Mouse (Mus musculus): ENCODE measurements around the gene Cct5. TPM values are rescaled to one million over a fixed set of nuclear protein-coding genes. Genes with fewer than 3 reads are reported as not detected.

Cct5 gene
- polyA plus RNA-seq, 1 experiment from 2014 or later = 362 TPM

DNA sequence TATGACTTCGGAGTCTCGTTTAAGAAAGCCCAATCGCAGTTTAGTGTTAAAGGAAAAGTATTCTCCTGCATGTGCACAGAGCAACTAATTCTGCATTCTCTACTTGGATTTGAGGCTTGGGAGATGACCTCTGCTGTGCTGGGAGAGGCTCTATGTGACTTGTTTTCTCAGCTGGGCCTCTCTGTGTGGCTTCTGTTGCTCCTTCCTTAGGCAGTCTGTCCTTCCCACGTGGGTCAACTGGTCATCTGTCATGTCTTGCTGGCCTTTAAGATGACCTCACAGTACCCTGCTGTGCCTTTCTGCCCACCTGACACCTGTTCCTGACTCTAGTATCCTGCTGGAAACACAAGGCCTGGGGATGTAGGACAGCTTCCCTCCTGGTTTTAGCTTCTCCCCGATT lies 25.5 kb downstream of the Cct5 start:
- no peaks in the 10 kb centered on the region for H3K27me3 ChIP-seq (replicated peaks)
- H3K4me2 ChIP-seq = no peak overlapping the region
- ATAC-seq (ENCODE audit: extremely low read depth, insufficient number of reproducible peaks, low FRiP score, low TSS enrichment) = no peak
- no peaks in the 10 kb centered on the region for H3K36me3 ChIP-seq
- no peak overlapping the region for H3K9ac ChIP-seq
- H3K9me3 ChIP-seq = no peaks in the 10 kb centered on the region
- WGBS = 67% methylated on average over 5 of the region's 5 CpGs
- no peak overlapping the region for H3K27ac ChIP-seq (replicated peaks)
- H3K4me1 ChIP-seq = no peaks in the 10 kb centered on the region
- no peak overlapping the region for H3K4me3 ChIP-seq

DNA sequence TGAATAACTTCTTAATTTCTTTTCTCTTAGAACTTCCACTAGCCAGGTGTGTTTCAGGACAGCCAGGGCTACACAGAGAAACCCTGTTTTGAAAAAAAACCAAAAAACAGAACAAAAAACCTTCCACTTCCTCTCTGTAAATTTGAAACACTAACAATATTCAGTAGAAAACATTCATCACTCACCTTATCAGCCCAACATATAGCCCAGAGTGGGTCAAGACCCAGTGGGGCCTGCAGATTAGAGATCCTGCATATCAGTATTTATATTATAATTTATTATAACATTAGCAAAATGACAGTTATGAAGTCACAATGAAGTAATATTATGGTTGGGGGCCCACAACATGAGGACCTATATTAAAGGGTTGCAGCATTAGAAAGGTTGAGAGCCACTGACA lies 27.9 kb downstream of the Cct5 start:
- no peak overlapping the region for H3K4me2 ChIP-seq
- no peak for ATAC-seq (ENCODE audit: extremely low read depth, insufficient number of reproducible peaks, low FRiP score, low TSS enrichment)
- no peak overlapping the region for H3K9ac ChIP-seq
- H3K27ac ChIP-seq (replicated peaks) = no peak overlapping the region
- H3K4me1 ChIP-seq = peaks cover 12% of the 10 kb centered on the region
- H3K4me3 ChIP-seq = no peak overlapping the region
- no peaks in the 10 kb centered on the region for H3K9me3 ChIP-seq
- H3K27me3 ChIP-seq (replicated peaks) = no peaks in the 10 kb centered on the region
- H3K36me3 ChIP-seq = no peaks in the 10 kb centered on the region

GRCm38 (mm10) chr15:31573287-31573686 lies 28.3 kb downstream of the Cct5 start:
- no peak for ATAC-seq (ENCODE audit: extremely low read depth, insufficient number of reproducible peaks, low FRiP score, low TSS enrichment)
- WGBS = 49% methylated on average over 4 of the region's 4 CpGs
- Histone ChIP-seq H3K27me3 (replicated peaks) (no peaks in the 10 kb centered on the region), H3K9me3 (no peaks in the 10 kb centered on the region), H3K4me2 (no peak overlapping the region), H3K9ac (no peak overlapping the region), H3K27ac (replicated peaks) (no peak overlapping the region), H3K4me1 (peaks cover 16% of the 10 kb centered on the region), H3K4me3 (no peak overlapping the region), H3K36me3 (no peaks in the 10 kb centered on the region)

DNA sequence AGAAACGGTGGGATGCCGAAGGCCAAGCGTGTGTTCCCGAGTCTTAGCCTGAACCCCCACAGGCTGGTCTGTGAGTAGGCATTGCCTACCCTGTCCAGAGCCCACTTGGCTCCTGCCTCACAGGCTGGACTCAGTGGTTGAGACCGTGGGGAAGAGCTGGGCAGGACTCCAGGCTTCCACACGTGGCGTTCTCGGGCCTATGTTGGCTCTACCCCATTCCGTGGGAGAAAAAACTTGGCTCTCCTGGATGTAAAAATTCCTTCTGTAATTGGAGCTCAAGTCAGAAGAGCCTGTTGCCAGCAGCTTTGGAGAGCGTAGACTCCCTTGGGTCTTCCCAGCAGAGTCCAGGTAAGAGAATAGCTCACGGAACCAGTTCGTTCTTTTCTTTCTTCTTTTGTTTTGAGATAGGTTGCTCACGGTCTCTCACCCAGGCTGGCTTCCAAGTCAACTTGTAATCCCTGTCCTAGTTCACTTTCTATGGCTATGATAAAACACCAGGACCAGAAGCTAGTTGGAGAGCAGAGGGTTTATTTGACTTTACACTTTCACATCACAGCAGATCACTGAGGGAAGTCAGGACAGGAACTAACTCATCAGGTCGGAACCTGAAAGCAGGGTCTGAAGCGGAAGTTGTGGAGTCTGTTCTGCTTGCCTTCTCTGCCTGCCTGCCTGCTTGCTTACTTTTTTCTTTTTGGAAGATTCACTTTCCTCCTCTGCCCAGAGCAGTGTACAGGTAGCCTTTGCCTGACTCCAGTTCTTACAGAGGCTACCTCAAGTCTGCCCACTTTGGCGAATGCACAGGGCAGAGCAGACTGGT lies 29.5 kb downstream of the Cct5 start:
- no peaks in the 10 kb centered on the region for H3K9me3 ChIP-seq
- H3K36me3 ChIP-seq = no peaks in the 10 kb centered on the region
- no peak overlapping the region for H3K27ac ChIP-seq (replicated peaks)
- H3K4me1 ChIP-seq = peaks cover 21% of the 10 kb centered on the region
- 77% methylated on average over 16 of the region's 16 CpGs for WGBS
- H3K9ac ChIP-seq = no peak overlapping the region
- H3K27me3 ChIP-seq (replicated peaks) = no peaks in the 10 kb centered on the region
- no peak overlapping the region for H3K4me2 ChIP-seq
- ATAC-seq (ENCODE audit: extremely low read depth, insufficient number of reproducible peaks, low FRiP score, low TSS enrichment) = no peak
- H3K4me3 ChIP-seq = no peak overlapping the region

- Histone ChIP-seq H3K36me3 (no peaks in the 10 kb centered on the region), H3K4me3 (no peak overlapping the region), H3K9ac (no peak overlapping the region), H3K27me3 (replicated peaks) (no peaks in the 10 kb centered on the region), H3K4me2 (no peak overlapping the region), H3K4me1 (peaks cover 21% of the 10 kb centered on the region), H3K9me3 (no peaks in the 10 kb centered on the region), H3K27ac (replicated peaks) (no peak overlapping the region)
- WGBS = 80% methylated on average over 8 of the region's 8 CpGs
- no peak for ATAC-seq (ENCODE audit: extremely low read depth, insufficient number of reproducible peaks, low FRiP score, low TSS enrichment)
Observed at GRCm38 (mm10) chr15:31570959-31571358, 30.6 kb downstream of the Cct5 start.

DNA sequence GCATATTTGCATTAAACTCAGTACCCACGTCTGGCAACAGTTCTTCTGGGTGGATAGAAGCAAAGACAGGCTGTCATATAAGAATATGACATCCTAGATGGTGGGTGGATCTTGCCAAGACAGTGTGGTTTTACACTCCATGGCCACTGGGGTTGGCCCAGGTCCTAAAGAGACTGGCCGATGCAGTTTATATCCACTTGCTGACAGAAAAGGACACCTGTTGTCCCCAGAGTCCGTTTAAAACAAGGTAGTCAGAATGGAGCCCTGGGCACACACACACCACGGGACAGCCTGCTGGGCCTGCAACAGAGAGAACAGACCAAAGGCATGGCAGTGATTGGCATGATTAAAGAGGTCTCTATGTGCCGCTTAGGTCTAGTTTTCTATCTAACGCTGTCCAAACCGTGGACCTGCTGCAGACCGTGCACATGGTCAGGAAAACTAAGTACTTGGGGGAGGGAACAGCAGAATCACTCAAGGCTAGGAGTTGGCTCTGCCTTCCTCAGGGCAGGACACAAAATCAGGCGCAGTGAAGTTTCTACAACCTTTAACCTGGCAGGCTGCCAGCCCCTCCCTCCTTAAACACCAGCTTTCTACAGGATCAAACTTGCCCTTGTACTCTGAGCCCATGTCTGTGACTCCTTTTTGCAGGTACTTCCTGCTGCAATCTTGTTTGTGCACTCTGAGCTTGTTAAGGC lies 32.1 kb downstream of the Cct5 start:
- no peaks in the 10 kb centered on the region for H3K36me3 ChIP-seq
- H3K4me3 ChIP-seq = no peak overlapping the region
- no peak overlapping the region for H3K9ac ChIP-seq
- H3K9me3 ChIP-seq = no peaks in the 10 kb centered on the region
- H3K4me1 ChIP-seq = peaks cover 25% of the 10 kb centered on the region
- H3K27me3 ChIP-seq (replicated peaks) = no peaks in the 10 kb centered on the region
- ATAC-seq (ENCODE audit: extremely low read depth, insufficient number of reproducible peaks, low FRiP score, low TSS enrichment) = no peak
- 50% methylated on average over 9 of the region's 9 CpGs for WGBS
- no peak overlapping the region for H3K27ac ChIP-seq (replicated peaks)
- H3K4me2 ChIP-seq = peak overlapping the region; percentile 61

GRCm38 (mm10) chr15:31568581-31568996 lies 33.0 kb downstream of the Cct5 start:
- no peaks in the 10 kb centered on the region for H3K36me3 ChIP-seq
- H3K27me3 ChIP-seq (replicated peaks) = no peaks in the 10 kb centered on the region
- H3K9ac ChIP-seq = peak overlapping the region; percentile 56
- ATAC-seq (ENCODE audit: extremely low read depth, insufficient number of reproducible peaks, low FRiP score, low TSS enrichment) = peak; percentile 52; the same call in 1 of the 2 replicates
- H3K4me2 ChIP-seq = peak overlapping the region; percentile 61
- peak overlapping the region; percentile 40 for H3K4me3 ChIP-seq
- peak overlapping the region; percentile 67 for H3K27ac ChIP-seq (replicated peaks)
- H3K4me1 ChIP-seq = peaks cover 32% of the 10 kb centered on the region
- H3K9me3 ChIP-seq = no peaks in the 10 kb centered on the region
- WGBS = 5% methylated on average over 12 of the region's 12 CpGs

DNA sequence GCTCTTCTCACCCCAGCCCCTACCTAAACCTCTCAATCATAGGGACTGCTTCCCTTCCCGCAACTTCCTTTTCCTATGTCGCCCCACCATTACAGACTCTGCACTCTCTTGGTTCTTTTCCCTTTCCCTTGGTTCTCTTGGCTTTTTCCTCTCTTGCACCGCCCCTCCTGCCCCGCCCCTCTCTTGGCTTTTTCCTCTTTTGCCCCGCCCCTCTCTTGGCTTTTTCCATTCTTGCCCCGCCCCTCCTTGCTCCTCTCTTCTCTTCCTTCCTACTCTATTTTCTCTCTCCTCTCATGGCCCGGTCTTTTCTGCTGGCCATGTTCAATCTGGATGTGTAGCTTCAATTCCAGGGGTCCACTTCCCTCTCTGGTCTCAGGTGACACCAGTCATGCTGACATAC lies 34.2 kb downstream of the Cct5 start:
- Histone ChIP-seq H3K36me3 (no peaks in the 10 kb centered on the region), H3K4me3 (no peak overlapping the region), H3K27me3 (replicated peaks) (no peaks in the 10 kb centered on the region), H3K9ac (no peak overlapping the region), H3K9me3 (no peaks in the 10 kb centered on the region), H3K27ac (replicated peaks) (no peak overlapping the region), H3K4me2 (no peak overlapping the region), H3K4me1 (peaks cover 39% of the 10 kb centered on the region)
- no peak for ATAC-seq (ENCODE audit: extremely low read depth, insufficient number of reproducible peaks, low FRiP score, low TSS enrichment)
- 60% methylated on average over 7 of the region's 7 CpGs for WGBS

- Histone ChIP-seq H3K4me2 (no peak overlapping the region), H3K9me3 (no peaks in the 10 kb centered on the region), H3K4me3 (no peak overlapping the region), H3K27ac (replicated peaks) (no peak overlapping the region), H3K9ac (no peak overlapping the region), H3K36me3 (no peaks in the 10 kb centered on the region), H3K27me3 (replicated peaks) (no peaks in the 10 kb centered on the region), H3K4me1 (peaks cover 39% of the 10 kb centered on the region)
- WGBS = 63% methylated on average over 1 of the region's 1 CpGs
- ATAC-seq (ENCODE audit: extremely low read depth, insufficient number of reproducible peaks, low FRiP score, low TSS enrichment) = no peak
Observed at GRCm38 (mm10) chr15:31565786-31566185, 35.8 kb downstream of the Cct5 start.

DNA sequence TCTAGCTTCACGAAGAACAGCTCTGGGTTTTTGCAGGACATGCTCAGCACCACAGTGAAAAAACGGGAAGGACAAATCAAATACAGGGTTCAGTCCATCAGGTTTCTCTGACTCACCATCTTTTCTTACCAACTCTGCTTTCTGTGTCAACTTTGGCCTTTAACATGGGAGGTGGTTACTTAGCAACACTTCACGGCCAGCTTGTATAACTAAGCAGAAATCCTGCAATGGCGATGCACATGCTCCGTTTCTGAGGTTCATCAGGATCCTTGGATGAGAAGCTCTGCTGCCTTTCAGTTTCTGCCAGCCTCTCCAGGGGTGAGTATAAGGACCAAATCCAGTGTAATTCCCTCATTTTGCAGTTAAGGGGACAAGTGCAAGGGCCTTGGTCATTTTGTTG lies 36.4 kb downstream of the Cct5 start, which contains the start of gene Cmbl:
Cmbl (plus strand) TSS at position 206 of the 400 bp plus-strand sequence.
- WGBS = 70% methylated on average over 5 of the region's 5 CpGs
- Histone ChIP-seq H3K9ac (no peak within 1 kb of the TSS), H3K27me3 (replicated peaks) (no peaks in the 10 kb centered on the region), H3K4me2 (peak within 1 kb of the TSS; percentile 56; the same call in 1 of the 2 replicates), H3K27ac (replicated peaks) (no peak within 1 kb of the TSS), H3K36me3 (no peaks in the 10 kb centered on the region), H3K9me3 (no peaks in the 10 kb centered on the region), H3K4me1 (peaks cover 39% of the 10 kb centered on the region), H3K4me3 (no peak within 1 kb of the TSS)
- ATAC-seq (ENCODE audit: extremely low read depth, insufficient number of reproducible peaks, low FRiP score, low TSS enrichment) = no peak

- Histone ChIP-seq H3K27me3 (replicated peaks) (no peaks in the 10 kb centered on the region), H3K9me3 (0 out of 2 replicates have a peak, but pooled peaks cover 4% of the 10 kb centered on the region), H3K36me3 (no peaks in the 10 kb centered on the region), H3K27ac (replicated peaks) (0 out of 2 replicates have a peak overlapping the region, but pooled peaks have one; percentile 48), H3K4me1 (peaks cover 29% of the 10 kb centered on the region), H3K9ac (peak overlapping the region; percentile 61; the same call in 1 of the 2 replicates), H3K4me2 (peak overlapping the region; percentile 56), H3K4me3 (peak overlapping the region; percentile 14; the same call in 1 of the 2 replicates)
- 42% methylated on average over 19 of the region's 19 CpGs for WGBS
- ATAC-seq (ENCODE audit: extremely low read depth, insufficient number of reproducible peaks, low FRiP score, low TSS enrichment) = no peak
Observed at GRCm38 (mm10) chr15:31563577-31564546, 37.7 kb downstream of the Cct5 start.

All from heart, embryonic 13.5 days (tissue).